9 mouse cellular contexts compared by ENCODE assay signal in genomic region chr11:101164677-101165580, GRCm38 (mm10). TPM values are rescaled to one million over a fixed set of nuclear protein-coding genes. Genes with fewer than 3 reads are reported as not detected.
DNase-seq lines count a peak whose midpoint lies in the region; ATAC-seq and TF ChIP-seq lines count a peak whose summit lies in the region.
"Had no signal": no experiment of that assay in that cellular context is flagged by ENCODE, and none has a peak within 500 bp of the region (broad histone marks: within the 10 kb centered on the region; RNA-seq: fewer than 3 reads in every experiment).

No protein-coding gene starts in this region.

- H3K4me2 ChIP-seq in midbrain, embryonic 12.5 days (replicated peaks) = no peak overlapping the region
- no peak overlapping the region for H3K4me2 ChIP-seq in midbrain, postnatal 0 days (ENCODE audit: low read depth, low read length, poor library complexity, severe bottlenecking)
- no peak overlapping the region; the same call in 1 of the 2 replicates for H3K4me2 ChIP-seq in limb, embryonic 15.5 days

- H3K9me3 ChIP-seq in midbrain, embryonic 12.5 days = no peaks in the 10 kb centered on the region
- H3K9me3 ChIP-seq in midbrain, postnatal 0 days (ENCODE audit: low read length) = no peaks in the 10 kb centered on the region
- no peaks in the 10 kb centered on the region for H3K9me3 ChIP-seq in limb, embryonic 15.5 days

- H3K4me1 ChIP-seq in midbrain, embryonic 12.5 days = peaks cover 21% of the 10 kb centered on the region
- H3K4me1 ChIP-seq in midbrain, postnatal 0 days (ENCODE audit: insufficient read depth, low read length) = peaks cover 6% of the 10 kb centered on the region; the same call in 1 of the 2 replicates
- peaks cover 50% of the 10 kb centered on the region for H3K4me1 ChIP-seq in limb, embryonic 15.5 days

- no peak overlapping the region for H3K27ac ChIP-seq in midbrain, embryonic 12.5 days (replicated peaks)
- no peak overlapping the region for H3K27ac ChIP-seq in midbrain, postnatal 0 days (ENCODE audit: low read depth, low read length)
- peak overlapping the region; percentile 61 for H3K27ac ChIP-seq in limb, embryonic 15.5 days

- peak overlapping the region; percentile 31; the same call in 1 of the 2 replicates for H3K4me3 ChIP-seq in midbrain, embryonic 12.5 days
- no peak overlapping the region for H3K4me3 ChIP-seq in midbrain, postnatal 0 days (ENCODE audit: low read depth, low read length)
- H3K4me3 ChIP-seq in limb, embryonic 15.5 days = peak overlapping the region; percentile 33; the same call in 1 of the 2 replicates
- H3K4me3 ChIP-seq: myocyte had no signal

- no peak for TF ChIP-seq CTCF in midbrain, postnatal 0 days (IDR thresholded peaks at IDR 0.05)

- no peak for ATAC-seq in midbrain, embryonic 12.5 days (ENCODE audit: low FRiP score, low read depth)
- ATAC-seq in midbrain, postnatal 0 days (ENCODE audit: low FRiP score) = no peak
- no peak for ATAC-seq in limb, embryonic 15.5 days (ENCODE audit: insufficient number of reproducible peaks, low FRiP score, low TSS enrichment, low read depth)

- H3K9ac ChIP-seq in midbrain, embryonic 12.5 days (replicated peaks) = no peak overlapping the region; the same call in 1 of the 2 replicates
- H3K9ac ChIP-seq in midbrain, postnatal 0 days (replicated peaks; ENCODE audit: low read length, poor library complexity, severe bottlenecking) = no peak overlapping the region
- H3K9ac ChIP-seq in limb, embryonic 15.5 days = no peak overlapping the region

- peaks cover 29% of the 10 kb centered on the region for H3K36me3 ChIP-seq in midbrain, embryonic 12.5 days
- H3K36me3 ChIP-seq in midbrain, postnatal 0 days (ENCODE audit: insufficient read depth, low read length) = peaks cover 42% of the 10 kb centered on the region
- H3K36me3 ChIP-seq in limb, embryonic 15.5 days = peaks cover 69% of the 10 kb centered on the region

- WGBS in midbrain, embryonic 12.5 days = 8% methylated on average over 34 of the region's 35 CpGs
- WGBS in midbrain, postnatal 0 days = 42% methylated on average over 35 of the region's 35 CpGs
- WGBS in limb, embryonic 15.5 days = 32% methylated on average over 35 of the region's 35 CpGs

- H3K27me3 ChIP-seq in midbrain, embryonic 12.5 days = peaks cover 96% of the 10 kb centered on the region
- H3K27me3 ChIP-seq in midbrain, postnatal 0 days (ENCODE audit: insufficient read depth, low read length) = peaks cover 48% of the 10 kb centered on the region
- H3K27me3 ChIP-seq in limb, embryonic 15.5 days = peaks cover 84% of the 10 kb centered on the region

- DNase-seq in embryo, embryonic 10.5 days (ENCODE audit: low spot score) = peak; percentile 54
- no peak for DNase-seq in embryo, embryonic 10 days (ENCODE audit: low spot score)
- no peak for DNase-seq in midbrain, postnatal 0 days (ENCODE audit: low spot score)
- DNase-seq in gastrocnemius, postnatal 10 days = no peak
- DNase-seq in gastrocnemius, adult 8-10 months (ENCODE audit: low spot score in 2 of 2) = no peak
- DNase-seq in layer of hippocampus, postnatal 14 days (ENCODE audit: low spot score in 2 of 2) = no peak

RNA-seq across cellular contexts. Expression of gene Cntnap1, which starts 5.4 kb away (rescaled TPM):
- 0.74 and 0.94 TPM in 2 replicates for polyA plus RNA-seq in midbrain, embryonic 12.5 days (2016; fragmentation: Nextera tagmentation; extraction: Ambion mirVana)
- total RNA-seq in midbrain, postnatal 0 days (2014; rRNA removed) = 12.5 and 15.0 TPM in 2 replicates
- 3.0 and 3.2 TPM in 2 replicates for polyA plus RNA-seq in midbrain, postnatal 0 days (2015; fragmentation: Nextera tagmentation; extraction: Ambion mirVana)
- polyA plus RNA-seq in limb, embryonic 15.5 days (2015; fragmentation: Nextera tagmentation; extraction: Ambion mirVana) = 1.2 and 1.4 TPM in 2 replicates
- 1 to 10 TPM; 4.2 to 4.3 TPM for total RNA-seq in gastrocnemius, postnatal 10 days (2021)
- total RNA-seq in gastrocnemius, adult 8-10 months (2022) = 1 to 10 TPM in 1 of 4 experiments, under 1 TPM in 3; 0.67 to 1.3 (median 0.81) TPM
- 100 to 1,000 TPM; 137 to 149 TPM for total RNA-seq in layer of hippocampus, postnatal 14 days (2021)

RNA-seq across cellular contexts. Expression of gene Plekhh3, which starts 6.2 kb away (rescaled TPM):
- 12.3 and 12.6 TPM in 2 replicates for polyA plus RNA-seq in midbrain, embryonic 12.5 days (2016; fragmentation: Nextera tagmentation; extraction: Ambion mirVana)
- 13.7 and 23.4 TPM in 2 replicates for total RNA-seq in midbrain, postnatal 0 days (2014; rRNA removed)
- polyA plus RNA-seq in midbrain, postnatal 0 days (2015; fragmentation: Nextera tagmentation; extraction: Ambion mirVana) = 5.8 and 6.2 TPM in 2 replicates
- 21.7 and 22.1 TPM in 2 replicates for polyA plus RNA-seq in limb, embryonic 15.5 days (2015; fragmentation: Nextera tagmentation; extraction: Ambion mirVana)
- total RNA-seq in gastrocnemius, postnatal 10 days (2021) = 10 to 100 TPM; 33.2 to 36.7 TPM
- total RNA-seq in gastrocnemius, adult 8-10 months (2022) = 10 to 100 TPM; 25.6 to 38.5 (median 33.9) TPM
- 10 to 100 TPM; 14.2 to 16.1 TPM for total RNA-seq in layer of hippocampus, postnatal 14 days (2021)

RNA-seq across cellular contexts. Expression of gene Tubg2, which starts 9.2 kb away (rescaled TPM):
- 9.0 and 10.3 TPM in 2 replicates for polyA plus RNA-seq in midbrain, embryonic 12.5 days (2016; fragmentation: Nextera tagmentation; extraction: Ambion mirVana)
- total RNA-seq in midbrain, postnatal 0 days (2014; rRNA removed) = 38.4 and 40.6 TPM in 2 replicates
- polyA plus RNA-seq in midbrain, postnatal 0 days (2015; fragmentation: Nextera tagmentation; extraction: Ambion mirVana) = 86.1 and 93.8 TPM in 2 replicates
- polyA plus RNA-seq in limb, embryonic 15.5 days (2015; fragmentation: Nextera tagmentation; extraction: Ambion mirVana) = 5.7 and 6.8 TPM in 2 replicates
- total RNA-seq in gastrocnemius, postnatal 10 days (2021) = 1 to 10 TPM; 5.5 to 6.3 TPM
- total RNA-seq in gastrocnemius, adult 8-10 months (2022) = 1 to 10 TPM; 2.9 to 3.6 (median 3.2) TPM
- 10 to 100 TPM; 36.7 to 41.0 TPM for total RNA-seq in layer of hippocampus, postnatal 14 days (2021)

RNA-seq across cellular contexts. Expression of gene Ccr10, which starts 10.3 kb away (rescaled TPM):
- polyA plus RNA-seq in midbrain, embryonic 12.5 days (2016; fragmentation: Nextera tagmentation; extraction: Ambion mirVana) = 0.10 and 0.17 TPM in 2 replicates
- total RNA-seq in midbrain, postnatal 0 days (2014; rRNA removed) = 0.61 and 1.4 TPM in 2 replicates
- polyA plus RNA-seq in midbrain, postnatal 0 days (2015; fragmentation: Nextera tagmentation; extraction: Ambion mirVana) = 0.75 and 0.83 TPM in 2 replicates
- 0.14 and 0.36 TPM in 2 replicates for polyA plus RNA-seq in limb, embryonic 15.5 days (2015; fragmentation: Nextera tagmentation; extraction: Ambion mirVana)
- total RNA-seq in gastrocnemius, postnatal 10 days (2021) = not detected
- total RNA-seq in gastrocnemius, adult 8-10 months (2022) = not detected
- total RNA-seq in layer of hippocampus, postnatal 14 days (2021) = under 1 TPM in 1 of 2 experiments, not detected in 1; 0.18 TPM

RNA-seq across cellular contexts. Expression of gene Tubg1, which starts 45.2 kb away (rescaled TPM):
- polyA plus RNA-seq in midbrain, embryonic 12.5 days (2016; fragmentation: Nextera tagmentation; extraction: Ambion mirVana) = 96.3 and 97.4 TPM in 2 replicates
- 40.5 and 52.6 TPM in 2 replicates for total RNA-seq in midbrain, postnatal 0 days (2014; rRNA removed)
- polyA plus RNA-seq in midbrain, postnatal 0 days (2015; fragmentation: Nextera tagmentation; extraction: Ambion mirVana) = 64.4 and 64.6 TPM in 2 replicates
- 62.7 and 65.6 TPM in 2 replicates for polyA plus RNA-seq in limb, embryonic 15.5 days (2015; fragmentation: Nextera tagmentation; extraction: Ambion mirVana)
- 10 to 100 TPM; 37.4 to 39.0 TPM for total RNA-seq in gastrocnemius, postnatal 10 days (2021)
- total RNA-seq in gastrocnemius, adult 8-10 months (2022) = 10 to 100 TPM; 23.2 to 27.9 (median 25.9) TPM
- total RNA-seq in layer of hippocampus, postnatal 14 days (2021) = 10 to 100 TPM; 48.9 to 52.6 TPM
